Mouse (Mus musculus): Measurements from ENCODE around the gene Ube2n.

- TF ChIP-seq POLR2A (IDR thresholded peaks at IDR 0.05; ENCODE audit: low read depth, low read length) (no peak), CTCF (IDR thresholded peaks at IDR 0.05; ENCODE audit: borderline replicate concordance, insufficient read depth, low read length) (no peak)
Observed at GRCm38 (mm10) chr10:95525037-95525675, 10.2 kb downstream of the Ube2n start.

All from embryonic fibroblast, embryonic 13.5 days (primary cell).